Mouse (Mus musculus): Measurements from ENCODE around the gene Drp2.

DNA sequence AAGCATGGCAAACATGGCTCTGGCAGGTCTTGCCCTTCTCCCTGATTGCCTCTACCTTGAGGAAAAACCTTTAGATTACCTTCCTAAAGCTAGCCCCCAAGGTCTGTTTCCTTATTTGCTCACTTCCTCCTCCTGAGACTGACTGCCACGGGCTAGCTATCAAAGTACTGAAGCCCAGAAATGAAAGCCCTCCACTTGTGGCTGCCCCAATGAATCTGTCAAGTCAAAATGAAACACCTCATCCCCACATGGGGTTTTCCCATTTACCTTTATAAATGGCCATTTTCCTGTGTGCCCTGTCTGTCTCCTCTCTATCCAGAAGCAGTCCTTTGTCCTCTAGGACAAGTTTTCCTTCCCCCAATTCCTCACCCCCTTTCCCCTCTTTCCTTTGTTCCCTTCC lies 30.2 kb upstream of the Drp2 start:
- TF ChIP-seq CTCF (IDR thresholded peaks at IDR 0.05; ENCODE audit: control insufficient read depth, insufficient read depth, low read length) = no peak
- TF ChIP-seq POLR2A (IDR thresholded peaks at IDR 0.05; ENCODE audit: borderline replicate concordance, control insufficient read depth, low read depth, low read length) = no peak
